Mouse (Mus musculus) heart, postnatal 0 days (tissue): Measurements from ENCODE around the gene Alg2.

Experiments used
- CTCF ChIP-seq: IDR thresholded peaks from 2 replicates; pipeline ENCODE4 v1.5.1; 2016; ENCODE audit warnings: antibody characterized with exemption, control low read depth, low read depth
- EP300 ChIP-seq: IDR thresholded peaks from 2 replicates; pipeline ENCODE4 v1.6.1; 2016; ENCODE audit warnings: antibody characterized with exemption, low read depth

DNA sequence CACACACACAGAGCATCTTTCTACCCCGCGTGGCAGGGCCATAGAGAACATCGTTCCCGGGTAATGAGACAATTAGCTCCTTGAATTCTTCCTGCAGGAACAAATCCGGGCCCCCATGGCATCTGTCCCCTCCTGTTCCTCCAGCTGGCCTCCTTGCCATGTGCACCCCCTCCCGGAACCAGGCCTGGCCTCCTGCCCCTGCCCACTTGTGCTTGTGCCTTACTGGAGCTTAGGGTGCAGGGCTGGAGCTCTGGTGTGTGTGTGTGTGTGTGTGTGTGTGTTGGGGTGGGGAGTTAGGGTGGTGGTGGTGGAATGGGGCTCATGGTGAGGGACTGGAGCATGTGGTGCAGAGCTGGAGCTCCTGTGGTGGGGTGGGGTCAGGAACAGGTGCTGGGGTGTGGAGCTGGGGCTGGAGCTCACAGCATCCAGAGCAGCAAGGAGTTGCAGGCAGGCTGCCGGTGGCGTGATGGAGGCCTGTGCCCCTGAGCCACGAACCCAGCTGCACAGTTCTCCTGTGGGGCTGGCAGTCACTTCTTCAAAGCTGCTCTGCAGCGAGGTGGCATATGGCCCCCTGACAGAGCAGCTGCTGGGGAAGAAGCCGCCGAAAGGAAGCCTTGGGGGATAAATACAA lies 44.5 kb upstream of the Alg2 start:
- no peak for TF ChIP-seq EP300
- no peak for TF ChIP-seq CTCF
